Mouse (Mus musculus) midbrain, postnatal 0 days (tissue): ENCODE measurements at regions not wholly inside any gene's neighbourhood (a gene's known extent, or its start where the extent isn't known, plus 50 kb on each side); places are given as distances from the start of the nearest gene placed in this dataset.

Experiments used
- ATAC-seq: fragments of 200-750 bp; cut with Nextera tagmentation; 2 replicates; pipeline ENCODE4 v1.8.0; 2017; ENCODE audit warnings: moderate number of reproducible peaks, mild to moderate bottlenecking, moderate TSS enrichment, moderate library complexity; ENCODE audit not compliant: low FRiP score
- DNase-seq: peaks from one replicate; pipeline ENCODE4 v3.0.0-alpha.2; 2015; ENCODE audit warnings: low spot score
- H3K27ac ChIP-seq: fragments of 300-500 bp; sonication (generic); 2 replicates; pipeline ENCODE4 v1.5.1; 2014; ENCODE audit warnings: low read depth, mild to moderate bottlenecking, low read length, mixed read lengths
- H3K27me3 ChIP-seq: fragments of 300-500 bp; sonication (generic); 2 replicates; pipeline ENCODE4 v1.6.1; 2014; ENCODE audit warnings: low read length, control low read depth, mixed read lengths; ENCODE audit not compliant: insufficient read depth
- H3K36me3 ChIP-seq: fragments of 300-500 bp; sonication (generic); 2 replicates; pipeline ENCODE4 v1.6.1; 2014; ENCODE audit warnings: low read length, control low read depth, mixed read lengths; ENCODE audit not compliant: insufficient read depth
- H3K4me1 ChIP-seq: fragments of 300-500 bp; sonication (generic); 2 replicates; pipeline ENCODE4 v1.6.1; 2014; ENCODE audit warnings: mild to moderate bottlenecking, control low read depth, antibody characterized with exemption, low read length, mixed read lengths; ENCODE audit not compliant: insufficient read depth
- H3K4me2 ChIP-seq: fragments of 300-500 bp; sonication (generic); 2 replicates; pipeline ENCODE4 v1.6.1; 2014; ENCODE audit warnings: low read depth, mild to moderate bottlenecking, low read length, mixed read lengths; ENCODE audit not compliant: poor library complexity, severe bottlenecking
- H3K4me3 ChIP-seq: fragments of 300-500 bp; sonication (generic); 2 replicates; pipeline ENCODE4 v1.5.1; 2014; ENCODE audit warnings: low read depth, mild to moderate bottlenecking, low read length, moderate library complexity
- H3K9ac ChIP-seq: fragments of 300-500 bp; sonication (generic); replicated peaks from 2 replicates; pipeline ENCODE4 v1.6.1; 2014; ENCODE audit warnings: mild to moderate bottlenecking, low read length, moderate library complexity, mixed read lengths; ENCODE audit not compliant: poor library complexity, severe bottlenecking
- H3K9me3 ChIP-seq: fragments of 300-500 bp; sonication (generic); 2 replicates; pipeline ENCODE4 v1.6.1; 2016; ENCODE audit warnings: low read length, control low read depth
- CTCF ChIP-seq: IDR thresholded peaks from 2 replicates; pipeline ENCODE4 v1.5.1; 2016; ENCODE audit warnings: antibody characterized with exemption, mild to moderate bottlenecking
- WGBS: fragments of 180-500 bp; shearing (Covaris S2); extraction: QIAGEN DNeasy Blood & Tissue Kit; methylation state at CpG from one replicate; pipeline ENCODE4 v1.1.7; 2014; 5-methylcytosine and 5-hydroxymethylcytosine counted together

GRCm38 (mm10) chr1:73787224-73787623, 337.0 kb downstream of the Tns1 start:
- 57% methylated on average over 7 of the region's 7 CpGs for WGBS
- no peak for ATAC-seq
- H3K9ac ChIP-seq: no peak overlapping the region
- H3K27ac ChIP-seq: no peak overlapping the region
- no peaks in the 10 kb centered on the region for H3K9me3 ChIP-seq
- no peak for DNase-seq
- no peak overlapping the region for H3K4me2 ChIP-seq
- no peaks in the 10 kb centered on the region for H3K4me1 ChIP-seq
- no peak overlapping the region for H3K4me3 ChIP-seq
- no peaks in the 10 kb centered on the region for H3K36me3 ChIP-seq
- TF ChIP-seq CTCF: no peak
- H3K27me3 ChIP-seq: no peaks in the 10 kb centered on the region

- no peaks in the 10 kb centered on the region for H3K36me3 ChIP-seq
- H3K9ac ChIP-seq: no peak overlapping the region
- H3K27ac ChIP-seq: no peak overlapping the region
- no peaks in the 10 kb centered on the region for H3K27me3 ChIP-seq
- H3K4me1 ChIP-seq: no peaks in the 10 kb centered on the region
- ATAC-seq (no peak), DNase-seq (no peak)
- H3K4me3 ChIP-seq: no peak overlapping the region
- no peak overlapping the region for H3K4me2 ChIP-seq
- no peaks in the 10 kb centered on the region for H3K9me3 ChIP-seq
- TF ChIP-seq CTCF: no peak
- 91% methylated on average over 2 of the region's 2 CpGs for WGBS
Measured at GRCm38 (mm10) chr1:73783303-73783702, 340.9 kb downstream of the Tns1 start.

DNA sequence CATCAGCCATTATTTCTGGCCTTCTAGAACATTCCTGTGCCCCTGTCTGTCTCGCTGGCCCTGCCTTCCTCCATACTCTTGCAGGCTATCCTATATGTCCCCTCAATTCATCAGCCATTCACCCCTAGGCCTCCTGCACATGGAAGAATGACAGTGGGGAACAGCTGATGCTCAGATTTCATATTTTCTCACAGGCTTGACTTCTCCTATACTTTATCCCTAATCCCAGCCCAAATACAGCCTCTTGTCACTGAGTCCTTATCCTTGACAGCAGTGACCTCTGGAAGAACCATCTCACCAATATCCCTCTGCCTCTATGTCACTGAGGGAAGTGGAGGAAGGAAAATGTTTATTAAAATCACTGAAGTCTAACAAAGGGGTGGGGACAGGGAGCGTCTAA, 341.4 kb downstream of the Tns1 start:
- H3K9ac ChIP-seq: no peak overlapping the region
- no peaks in the 10 kb centered on the region for H3K27me3 ChIP-seq
- H3K4me2 ChIP-seq: no peak overlapping the region
- no peak for TF ChIP-seq CTCF
- WGBS: 92% methylated on average over 2 of the region's 2 CpGs
- H3K4me3 ChIP-seq: no peak overlapping the region
- no peaks in the 10 kb centered on the region for H3K9me3 ChIP-seq
- no peaks in the 10 kb centered on the region for H3K4me1 ChIP-seq
- no peak for ATAC-seq
- H3K27ac ChIP-seq: no peak overlapping the region
- no peak for DNase-seq
- H3K36me3 ChIP-seq: no peaks in the 10 kb centered on the region

DNA sequence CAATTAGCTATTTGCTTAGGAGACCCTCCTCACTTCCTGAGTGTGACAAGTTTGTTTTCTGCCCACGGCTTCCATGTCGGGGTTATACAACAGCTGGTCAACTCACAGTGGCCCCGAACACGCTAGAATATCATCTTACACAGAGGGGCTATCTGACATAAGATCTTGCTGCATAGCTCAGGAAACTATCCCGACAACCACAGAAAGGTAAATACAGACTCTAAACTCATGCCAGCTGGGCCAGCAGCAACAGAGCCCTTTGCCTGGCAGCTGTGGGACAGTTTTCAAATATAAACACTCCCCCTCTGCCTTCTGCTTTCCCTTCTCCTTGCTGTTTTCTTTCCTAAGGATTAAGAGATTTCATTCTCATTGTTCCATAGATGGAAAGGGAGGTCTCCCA, 352.5 kb downstream of the Tns1 start:
- Histone ChIP-seq H3K4me2 (no peak overlapping the region), H3K27ac (no peak overlapping the region), H3K27me3 (no peaks in the 10 kb centered on the region), H3K36me3 (no peaks in the 10 kb centered on the region), H3K9ac (no peak overlapping the region), H3K9me3 (no peaks in the 10 kb centered on the region), H3K4me1 (no peaks in the 10 kb centered on the region), H3K4me3 (no peak overlapping the region)
- no peak for DNase-seq
- TF ChIP-seq CTCF: no peak
- no peak for ATAC-seq
- WGBS: 79% methylated on average over 5 of the region's 5 CpGs

DNA sequence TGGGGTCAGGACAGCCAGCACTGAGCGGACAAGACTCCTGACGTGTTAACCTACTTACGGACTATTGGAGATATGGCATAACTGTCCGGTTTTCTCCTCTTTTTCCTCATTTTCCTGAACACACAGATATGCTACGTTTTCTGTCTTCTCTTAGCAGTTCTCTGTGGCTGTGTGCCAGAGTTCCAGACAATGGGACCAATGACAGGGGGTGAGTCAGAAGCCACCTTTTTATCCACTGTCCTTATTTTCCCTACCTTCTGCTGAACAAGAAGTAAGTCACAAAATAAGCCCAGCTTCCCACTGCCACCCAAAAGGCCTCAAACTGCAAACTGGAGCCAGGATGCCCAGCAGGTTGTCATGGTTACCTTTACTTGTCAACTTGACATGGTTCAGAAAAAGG, 353.6 kb downstream of the Tns1 start:
- Histone ChIP-seq H3K4me1 (no peaks in the 10 kb centered on the region), H3K4me2 (no peak overlapping the region), H3K36me3 (no peaks in the 10 kb centered on the region), H3K4me3 (no peak overlapping the region), H3K9ac (no peak overlapping the region), H3K9me3 (no peaks in the 10 kb centered on the region), H3K27me3 (no peaks in the 10 kb centered on the region), H3K27ac (no peak overlapping the region)
- WGBS: 73% methylated on average over 5 of the region's 5 CpGs
- DNase-seq (no peak), ATAC-seq (no peak)
- TF ChIP-seq CTCF: no peak

- TF ChIP-seq CTCF: no peak
- no peaks in the 10 kb centered on the region for H3K9me3 ChIP-seq
- ATAC-seq (no peak), DNase-seq (no peak)
- H3K36me3 ChIP-seq: no peaks in the 10 kb centered on the region
- H3K4me1 ChIP-seq: no peaks in the 10 kb centered on the region
- H3K9ac ChIP-seq: no peak overlapping the region
- WGBS: 41% methylated on average over 5 of the region's 5 CpGs
- H3K4me3 ChIP-seq: no peak overlapping the region
- no peak overlapping the region for H3K27ac ChIP-seq
- H3K27me3 ChIP-seq: no peaks in the 10 kb centered on the region
- no peak overlapping the region for H3K4me2 ChIP-seq
Measured at GRCm38 (mm10) chr1:73764611-73765333, 359.5 kb downstream of the Tns1 start.
